Mouse (Mus musculus) E14TG2a.4 (cell line): ENCODE results near the gene Ilk.

Experiments used
- H3K27me3 ChIP-seq: 2 replicates; pipeline ENCODE4 v1.6.1; 2014; ENCODE audit warnings: low read length, control low read depth; ENCODE audit not compliant: insufficient read depth
- H3K36me3 ChIP-seq: 2 replicates; pipeline ENCODE4 v1.6.1; 2014; ENCODE audit warnings: low read length, control low read depth; ENCODE audit not compliant: insufficient read depth
- H3K4me1 ChIP-seq: replicated peaks from 2 replicates; pipeline ENCODE4 v1.6.1; 2014; ENCODE audit warnings: low read depth, low read length, control low read depth
- H3K4me3 ChIP-seq: replicated peaks from 2 replicates; pipeline ENCODE4 v1.5.1; 2014; ENCODE audit warnings: mild to moderate bottlenecking, low read length
- H3K9me3 ChIP-seq: 2 replicates; pipeline ENCODE4 v1.6.1; 2014; ENCODE audit warnings: low read length, control low read depth
- CTCF ChIP-seq: conservative IDR thresholded peaks from 2 replicates; pipeline ENCODE4 v1.5.1; 2014; ENCODE audit warnings: low read length
- NANOG ChIP-seq: IDR thresholded peaks from 2 replicates; pipeline ENCODE4 v1.6.1; 2014; ENCODE audit warnings: borderline replicate concordance, low read length, mixed read lengths
- POU5F1 ChIP-seq: IDR thresholded peaks from 2 replicates; pipeline ENCODE4 v1.6.1; 2014; ENCODE audit warnings: low read length, borderline replicate concordance

The Ilk gene

GRCm38 (mm10) chr7:105751491-105752433 is 15.4 kb downstream of the Ilk start, which contains the start of gene Tpp1:
Gene Tpp1 (minus strand): TSS chr7:105752235.
- Histone ChIP-seq H3K4me1 (peaks cover 26% of the 10 kb centered on the region), H3K9me3 (no peaks in the 10 kb centered on the region), H3K36me3 (peaks cover 36% of the 10 kb centered on the region), H3K27me3 (peaks cover 32% of the 10 kb centered on the region), H3K4me3 (peak within 1 kb of the TSS; percentile 89)
- no peak for TF ChIP-seq CTCF
- no peak for TF ChIP-seq POU5F1
- no peak for TF ChIP-seq NANOG

- TF ChIP-seq NANOG (no peak), CTCF (no peak), POU5F1 (no peak)
- no peak overlapping the region for H3K4me3 ChIP-seq
- H3K4me1 ChIP-seq = peaks cover 26% of the 10 kb centered on the region
- H3K36me3 ChIP-seq = peaks cover 27% of the 10 kb centered on the region
- peaks cover 41% of the 10 kb centered on the region for H3K27me3 ChIP-seq
- H3K9me3 ChIP-seq = no peaks in the 10 kb centered on the region
Observed at GRCm38 (mm10) chr7:105752716-105753115, 16.3 kb downstream of the Ilk start.

- H3K9me3 ChIP-seq = no peaks in the 10 kb centered on the region
- H3K4me3 ChIP-seq = 0 out of 2 replicates have a peak overlapping the region, but pooled peaks have one; percentile 68
- peaks cover 26% of the 10 kb centered on the region for H3K4me1 ChIP-seq
- peaks cover 47% of the 10 kb centered on the region for H3K27me3 ChIP-seq
- peaks cover 21% of the 10 kb centered on the region for H3K36me3 ChIP-seq
- TF ChIP-seq CTCF (no peak), POU5F1 (no peak), NANOG (no peak)
Observed at GRCm38 (mm10) chr7:105753281-105753680, 16.9 kb downstream of the Ilk start.

DNA sequence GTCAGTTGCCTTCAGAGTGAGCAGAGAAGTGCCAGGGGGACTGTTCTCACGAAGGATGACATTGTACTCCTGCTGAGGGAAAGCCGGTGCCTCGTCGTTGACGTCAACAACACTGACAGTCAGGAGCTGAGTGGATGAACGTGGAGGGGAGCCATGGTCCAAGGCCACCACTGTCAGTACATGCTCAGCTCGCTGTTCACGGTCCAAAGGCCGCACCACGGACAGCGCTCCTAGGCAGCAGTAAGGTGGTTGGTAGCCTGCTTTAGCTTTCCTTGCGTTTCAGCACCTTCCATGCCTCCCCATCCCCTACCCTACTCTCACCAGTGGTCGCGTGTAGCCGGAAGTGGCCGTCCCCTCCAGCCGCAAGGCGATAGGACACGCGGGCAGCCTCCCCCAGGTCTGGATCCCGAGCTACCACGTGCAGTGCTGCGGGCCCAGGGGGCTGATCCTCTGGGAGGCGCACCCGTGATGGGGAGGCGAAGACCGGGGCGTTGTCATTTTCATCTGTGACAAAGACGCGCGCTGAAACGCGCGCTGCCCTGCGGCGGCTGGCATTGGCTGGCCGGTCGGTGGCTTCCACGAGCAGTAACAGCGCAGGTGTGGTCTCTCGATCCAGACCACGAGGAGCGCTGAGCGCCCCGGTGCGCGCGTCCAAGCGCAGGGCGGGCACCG is 25.6 kb downstream of the Ilk start:
- H3K4me3 ChIP-seq = peak overlapping the region; percentile 81
- peaks cover 87% of the 10 kb centered on the region for H3K27me3 ChIP-seq
- H3K36me3 ChIP-seq = no peaks in the 10 kb centered on the region
- H3K9me3 ChIP-seq = no peaks in the 10 kb centered on the region
- no peak for TF ChIP-seq NANOG
- TF ChIP-seq CTCF = no peak
- no peak for TF ChIP-seq POU5F1
- peaks cover 13% of the 10 kb centered on the region for H3K4me1 ChIP-seq

GRCm38 (mm10) chr7:105762517-105763270 is 26.3 kb downstream of the Ilk start:
- no peaks in the 10 kb centered on the region for H3K36me3 ChIP-seq
- TF ChIP-seq CTCF (no peak), POU5F1 (no peak), NANOG (no peak)
- H3K4me3 ChIP-seq = peak overlapping the region; percentile 81
- no peaks in the 10 kb centered on the region for H3K9me3 ChIP-seq
- H3K27me3 ChIP-seq = peaks cover 86% of the 10 kb centered on the region
- H3K4me1 ChIP-seq = peaks cover 13% of the 10 kb centered on the region

DNA sequence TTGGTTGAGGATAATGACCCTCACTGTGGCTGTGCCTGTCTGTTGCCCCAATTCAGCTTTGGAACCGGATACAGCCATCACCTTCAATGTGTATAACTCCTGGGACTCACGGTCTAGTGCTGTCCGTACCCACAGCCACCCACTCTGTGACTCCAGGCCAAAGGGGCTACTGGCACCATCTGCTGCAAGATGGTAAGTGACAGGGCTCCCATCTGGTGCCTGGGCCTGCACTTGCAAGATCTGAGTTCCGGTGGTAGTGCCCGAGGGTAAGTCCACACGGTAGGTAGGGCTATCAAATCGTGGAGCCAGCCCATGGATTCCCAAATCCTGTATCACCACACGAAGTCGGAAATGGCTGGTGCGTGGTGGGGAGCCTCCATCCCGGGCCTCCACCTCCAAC is 27.9 kb downstream of the Ilk start:
- Histone ChIP-seq H3K36me3 (no peaks in the 10 kb centered on the region), H3K27me3 (peaks cover 84% of the 10 kb centered on the region), H3K4me3 (no peak overlapping the region), H3K4me1 (peaks cover 7% of the 10 kb centered on the region; the same call in 1 of the 2 replicates), H3K9me3 (no peaks in the 10 kb centered on the region)
- TF ChIP-seq POU5F1 (no peak), NANOG (no peak), CTCF (no peak)

- H3K36me3 ChIP-seq = no peaks in the 10 kb centered on the region
- no peaks in the 10 kb centered on the region for H3K9me3 ChIP-seq
- H3K4me3 ChIP-seq = no peak overlapping the region
- TF ChIP-seq CTCF (no peak), NANOG (no peak), POU5F1 (no peak)
- peaks cover 91% of the 10 kb centered on the region for H3K27me3 ChIP-seq
- H3K4me1 ChIP-seq = peaks cover 10% of the 10 kb centered on the region; the same call in 1 of the 2 replicates
Observed at GRCm38 (mm10) chr7:105767729-105768165, 31.4 kb downstream of the Ilk start.
